Mouse (Mus musculus) thymus, postnatal 25 days (tissue): ENCODE results near the gene Rnasek.

ENCODE experiments used
- DNase-seq: peaks from one replicate; pipeline ENCODE4 v3.0.0; 2022

Rnasek gene

DNA sequence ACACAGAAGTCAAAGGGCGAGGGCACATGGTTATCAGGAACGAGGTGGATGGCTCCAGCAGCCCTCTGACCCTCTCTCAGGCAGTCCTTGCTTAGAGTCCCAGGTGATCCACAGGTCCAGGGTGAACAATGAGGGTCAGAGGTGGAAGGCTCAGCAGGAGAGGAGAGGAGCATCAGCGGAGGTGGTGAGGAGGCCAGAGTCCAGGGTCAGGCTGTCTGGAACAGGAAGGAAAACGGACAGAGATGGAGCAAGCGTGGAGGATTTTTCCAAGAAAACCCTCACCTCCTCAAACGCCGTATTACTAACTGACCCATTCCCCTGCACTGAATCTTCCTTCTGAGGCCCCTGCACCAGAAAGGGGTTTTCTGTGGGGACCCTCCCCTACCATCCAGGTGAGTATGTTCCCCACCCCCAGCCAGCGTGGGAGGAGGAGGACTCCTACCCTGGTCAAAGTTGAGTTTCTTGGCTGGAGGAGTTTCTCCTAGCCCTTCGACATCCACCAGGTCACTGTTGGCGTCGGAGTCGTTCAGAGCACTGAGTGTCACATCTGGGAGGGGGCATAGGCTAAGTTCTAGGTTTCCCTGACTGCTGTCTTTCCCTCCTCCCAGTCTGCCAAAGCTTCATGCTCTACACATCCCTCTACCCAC, 4.3 kb downstream of the Rnasek start:
- DNase-seq: no peak

GRCm38 (mm10) chr11:70234497-70234896, 5.1 kb downstream of the Rnasek start:
- no peak for DNase-seq

GRCm38 (mm10) chr11:70234037-70234436, 5.6 kb downstream of the Rnasek start:
- DNase-seq: no peak

- no peak for DNase-seq
These were observed 6.6 kb downstream of the Rnasek start for GRCm38 (mm10) chr11:70233016-70233415.

- DNase-seq: no peak
These were observed 7.1 kb downstream of the Rnasek start for GRCm38 (mm10) chr11:70232546-70232945.

GRCm38 (mm10) chr11:70230239-70230727, 9.4 kb downstream of the Rnasek start:
- peak; percentile 84 for DNase-seq

DNA sequence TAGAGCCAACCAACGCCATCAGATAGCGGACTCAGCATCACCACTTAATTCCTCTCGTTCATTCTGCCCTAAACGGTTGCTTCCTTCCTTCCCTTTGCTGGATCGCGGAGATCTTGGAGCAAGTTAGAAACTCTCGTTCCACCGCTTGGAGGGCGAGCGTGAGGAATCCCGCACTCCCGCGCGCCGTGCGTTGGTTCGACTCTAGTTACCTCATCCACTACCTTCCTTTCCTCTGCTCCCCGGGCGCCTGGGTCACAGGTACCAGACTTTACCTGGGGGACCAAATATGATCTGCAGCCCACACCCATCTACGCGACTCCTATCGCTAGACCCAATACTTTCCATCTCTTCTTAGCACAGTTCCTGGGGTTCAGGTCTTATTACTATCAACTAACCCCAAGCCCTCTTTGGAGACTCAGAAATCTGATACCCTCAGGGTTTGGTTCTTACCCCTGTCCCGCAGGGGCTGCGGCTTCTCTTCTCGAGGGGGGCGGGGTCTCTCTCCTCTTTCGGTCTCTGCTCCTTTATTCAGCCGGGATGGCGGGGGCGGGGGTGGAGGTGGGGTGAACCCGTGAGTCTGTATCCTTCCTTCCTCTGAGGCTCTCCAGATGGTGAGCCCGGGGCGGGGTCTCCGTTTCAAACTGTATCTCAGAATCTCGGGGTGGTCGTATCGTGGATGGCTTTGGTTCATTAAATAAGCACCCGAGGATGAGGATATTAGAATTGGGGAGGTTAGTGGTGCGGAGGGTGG, 10.2 kb downstream of the Rnasek start, which contains the start of gene Bcl6b:
TSS of gene Bcl6b (minus strand) at position 539 of the 751 bp plus-strand sequence.
- no peak for DNase-seq

- peak; percentile 81 for DNase-seq
These were observed 10.8 kb downstream of the Rnasek start for GRCm38 (mm10) chr11:70228828-70229227.

DNA sequence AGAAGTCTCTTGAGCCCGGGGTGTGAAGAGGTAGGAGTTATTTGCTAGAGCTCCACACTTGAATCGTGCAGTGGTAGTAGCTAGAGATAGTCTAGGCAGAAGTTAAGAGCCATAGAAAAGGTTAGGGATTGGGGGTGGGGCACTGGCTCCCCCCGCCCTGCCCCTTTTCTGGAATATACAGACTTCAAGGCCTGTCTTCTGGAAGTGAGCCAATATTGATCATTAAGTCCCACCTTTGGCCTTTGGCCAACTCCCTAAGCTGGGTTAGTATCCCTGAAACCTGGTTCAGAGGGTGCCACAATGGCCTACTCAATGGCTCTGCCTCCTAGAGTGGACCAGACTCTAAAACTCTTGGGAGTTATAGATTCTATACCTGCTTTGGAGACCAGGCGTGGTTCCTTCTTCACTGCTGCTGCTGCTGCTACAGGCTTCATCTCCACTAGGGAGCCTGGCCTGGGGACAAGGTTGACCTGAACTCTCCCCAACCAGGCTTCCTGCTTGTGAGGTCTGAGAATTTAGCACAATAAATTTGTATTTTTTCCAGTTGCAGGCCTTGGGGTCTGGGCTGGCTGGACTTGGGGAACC, 11.9 kb downstream of the Rnasek start:
- DNase-seq: no peak

- no peak for DNase-seq
These were observed 12.5 kb downstream of the Rnasek start for GRCm38 (mm10) chr11:70227126-70227525.

GRCm38 (mm10) chr11:70226602-70226890, 13.1 kb downstream of the Rnasek start:
- DNase-seq: no peak

DNA sequence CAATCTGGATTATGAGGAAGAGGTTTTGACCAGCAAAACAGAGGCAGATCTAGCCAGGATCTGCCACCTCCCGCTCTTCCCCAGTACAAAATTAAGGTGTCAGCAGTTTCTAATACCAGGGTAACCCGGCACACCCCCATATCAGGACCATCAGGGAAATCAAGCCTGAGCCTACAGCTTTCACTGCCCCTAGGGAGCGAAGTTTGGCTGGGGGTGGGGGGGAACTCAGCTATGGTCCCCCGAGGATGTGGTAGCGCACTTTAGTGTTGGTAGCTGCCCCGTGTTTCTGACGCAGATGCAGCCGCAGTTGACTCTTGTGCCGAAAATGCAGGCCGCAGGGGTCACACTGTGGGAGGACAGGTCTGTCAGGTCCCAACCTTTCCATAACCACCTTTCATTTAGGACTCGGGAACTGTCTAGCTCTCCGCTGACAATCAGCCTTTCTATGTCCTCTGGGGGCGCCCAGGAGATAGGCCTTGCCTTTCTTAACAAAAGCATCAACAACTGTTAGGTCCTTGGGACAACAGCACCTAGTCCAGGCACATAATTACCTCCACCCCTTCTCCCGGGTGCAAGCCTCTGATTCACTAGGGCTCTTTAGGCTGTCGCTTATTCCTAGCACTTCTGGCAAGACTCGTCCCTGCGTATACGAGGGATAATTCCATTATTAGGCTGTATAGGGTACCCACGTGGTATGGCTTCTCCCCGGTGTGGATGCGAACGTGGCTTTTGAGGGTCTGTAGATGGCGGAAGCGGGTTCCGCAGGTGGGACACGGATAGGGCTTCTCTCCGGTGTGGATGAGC, 13.6 kb downstream of the Rnasek start:
- no peak for DNase-seq

DNA sequence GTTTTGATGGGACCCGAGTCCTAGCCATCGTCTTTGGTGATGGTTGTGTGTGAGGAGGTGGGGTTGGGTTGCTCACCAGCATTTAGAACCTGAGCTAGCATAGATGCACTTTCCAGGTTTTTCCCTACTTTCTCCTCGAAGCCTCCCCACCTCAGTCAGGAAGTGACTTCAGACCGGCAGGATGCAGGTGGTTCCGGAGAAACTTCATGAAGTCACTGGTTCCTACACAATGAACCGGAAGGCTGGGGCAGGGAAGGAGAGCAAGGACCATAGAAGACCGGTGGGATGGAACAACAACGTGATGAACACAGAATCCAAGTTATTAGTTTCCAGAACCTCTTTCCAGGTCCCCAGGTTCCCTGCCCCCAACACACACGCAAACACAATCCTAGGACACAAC, 15.9 kb downstream of the Rnasek start:
- DNase-seq: no peak

DNA sequence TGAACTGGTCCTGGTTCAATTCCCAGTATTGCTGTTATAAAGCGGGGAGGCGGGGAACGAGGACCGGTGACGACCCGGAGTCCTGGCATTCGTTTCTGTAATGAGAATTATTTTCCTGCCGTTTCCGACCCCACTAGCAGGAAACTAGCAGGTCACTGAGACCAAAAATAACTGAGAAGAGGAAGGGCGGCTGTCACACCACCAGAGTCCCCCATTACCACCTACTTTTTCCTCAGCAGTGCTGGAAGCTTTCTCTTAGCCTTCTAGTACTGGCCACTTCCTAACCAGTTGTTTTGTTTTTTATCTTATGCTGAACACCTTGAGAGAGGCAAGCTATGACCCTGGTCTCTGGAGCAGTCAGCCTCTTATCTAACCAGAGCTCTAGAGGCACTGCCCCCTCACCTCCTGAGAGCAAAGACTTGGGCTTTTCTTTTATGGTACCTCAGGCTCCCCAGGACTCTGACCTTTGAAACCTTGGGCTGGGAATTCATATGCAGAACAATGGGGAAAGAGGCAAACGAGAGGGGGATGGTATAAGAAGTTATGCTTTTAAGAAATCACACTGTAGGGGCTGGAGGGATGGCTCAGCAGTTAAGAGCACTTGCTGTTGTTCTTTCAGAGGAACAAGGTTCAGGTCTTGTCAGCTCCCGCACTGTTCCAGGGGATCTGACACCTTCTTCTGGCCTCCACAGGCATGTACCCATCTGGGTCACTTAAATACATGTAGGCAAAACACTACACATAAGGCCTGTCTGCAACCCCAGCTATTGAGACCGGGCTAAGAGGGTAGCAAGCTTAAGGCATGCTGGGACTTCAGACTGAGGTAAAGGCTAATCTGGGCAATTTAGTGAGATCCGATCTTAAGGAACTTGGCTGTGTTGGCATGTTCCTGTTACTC, 17.8 kb downstream of the Rnasek start:
- no peak for DNase-seq

GRCm38 (mm10) chr11:70220731-70221602, 18.7 kb downstream of the Rnasek start, which contains the start of gene Slc16a13:
Gene Slc16a13, minus strand, starts transcription at chr11:70221064.
- peak; percentile 88 for DNase-seq

DNA sequence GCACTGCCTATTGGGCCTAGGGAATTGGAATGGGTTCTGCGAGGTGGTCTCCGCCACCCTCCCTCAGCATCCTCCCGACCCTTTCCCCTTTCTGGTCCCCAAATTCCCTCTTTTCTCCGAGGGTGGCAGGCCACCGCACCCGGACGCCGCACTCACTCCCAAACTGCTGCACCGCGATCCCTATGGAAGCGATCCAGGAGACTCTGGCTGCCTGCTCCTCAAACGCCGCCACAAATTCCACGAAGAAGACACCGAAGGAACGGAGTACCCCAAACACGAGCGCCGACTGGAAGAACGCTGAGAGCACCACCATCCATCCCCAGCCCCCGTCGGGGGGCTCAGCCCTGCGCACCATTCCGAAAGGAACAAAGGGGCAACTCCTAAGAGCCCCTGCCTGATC, 19.3 kb downstream of the Rnasek start:
- no peak for DNase-seq

DNA sequence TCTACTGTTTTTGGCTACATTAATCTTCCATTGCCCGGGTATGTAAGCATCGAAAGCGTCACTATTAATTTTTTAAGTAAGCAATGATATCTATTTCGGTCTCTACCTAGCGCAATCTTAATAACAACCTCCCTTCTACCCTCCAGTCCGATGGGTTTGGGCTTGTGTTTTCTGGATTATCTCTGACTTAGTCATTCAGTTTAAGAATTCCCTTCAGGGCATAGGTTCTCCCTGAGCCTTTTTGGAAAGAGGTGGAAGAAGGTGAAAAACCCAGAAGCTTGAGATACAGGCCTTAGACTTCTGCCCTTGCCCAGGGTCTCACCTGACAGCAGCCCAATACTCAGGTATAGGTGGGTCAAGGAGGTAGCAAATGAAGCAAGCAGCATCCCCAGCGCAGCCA, 19.8 kb downstream of the Rnasek start:
- DNase-seq: no peak

- DNase-seq: no peak
These were observed 20.7 kb downstream of the Rnasek start for GRCm38 (mm10) chr11:70218741-70219470.

- no peak for DNase-seq
These were observed 21.6 kb downstream of the Rnasek start for GRCm38 (mm10) chr11:70218039-70218438.

DNA sequence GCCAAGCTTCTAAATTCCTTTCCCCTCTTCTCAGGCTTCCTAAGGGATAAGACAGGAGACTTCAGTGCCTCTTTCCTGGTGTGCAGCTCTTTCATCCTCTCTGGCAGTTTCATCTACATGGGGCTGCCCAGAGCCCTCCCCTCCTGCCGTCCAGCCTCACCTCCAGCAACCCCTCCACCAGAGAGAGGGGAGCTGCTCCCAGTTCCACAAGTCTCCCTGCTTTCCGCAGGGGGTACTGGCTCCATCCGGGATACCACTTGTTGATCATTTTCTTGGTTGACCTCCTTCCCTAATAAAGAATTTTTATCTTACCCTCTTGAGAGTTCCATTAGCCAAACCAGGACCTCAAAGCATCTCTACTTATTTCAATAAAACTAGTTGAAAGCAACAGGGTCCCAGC, 23.5 kb downstream of the Rnasek start:
- DNase-seq: no peak
